Mouse (Mus musculus): Measurements from ENCODE around the gene Zfp462. TPM values are rescaled to one million over a fixed set of nuclear protein-coding genes. Genes with fewer than 3 reads are reported as not detected.

Gene Zfp462
- polyA plus RNA-seq, 1 experiment from 2014 or later = 1.1 TPM

- Histone ChIP-seq H3K36me3 (ENCODE audit: control insufficient read depth, insufficient read depth) (peaks cover 21% of the 10 kb centered on the region), H3K4me1 (replicated peaks; ENCODE audit: control insufficient read depth, insufficient read depth, low read length) (no peaks in the 10 kb centered on the region), H3K9me3 (ENCODE audit: control insufficient read depth) (no peaks in the 10 kb centered on the region), H3K27me3 (replicated peaks; ENCODE audit: control insufficient read depth, insufficient read depth, low read length) (no peaks in the 10 kb centered on the region), H3K9ac (ENCODE audit: low read depth, low read length) (no peak overlapping the region), H3K27ac (ENCODE audit: low read depth, low read length) (no peak overlapping the region), H3K4me3 (ENCODE audit: low read depth, low read length) (no peak overlapping the region), H3K4me2 (replicated peaks; ENCODE audit: low read depth) (no peak overlapping the region)
- TF ChIP-seq CTCF (IDR thresholded peaks at IDR 0.05; ENCODE audit: low read depth) = no peak
- peak; percentile 28; the same call in 1 of the 2 replicates for ATAC-seq
- WGBS = 73% methylated on average over 10 of the region's 10 CpGs
Observed at GRCm38 (mm10) chr4:55026109-55026646, 81.3 kb downstream of the Zfp462 start.

GRCm38 (mm10) chr4:55030401-55030800 lies 85.6 kb downstream of the Zfp462 start:
- no peak overlapping the region for H3K4me2 ChIP-seq (replicated peaks; ENCODE audit: low read depth)
- 0 out of 2 replicates have a peak, but pooled peaks cover 8% of the 10 kb centered on the region for H3K36me3 ChIP-seq (ENCODE audit: control insufficient read depth, insufficient read depth)
- H3K4me3 ChIP-seq (ENCODE audit: low read depth, low read length) = no peak overlapping the region
- ATAC-seq = no peak
- H3K9ac ChIP-seq (ENCODE audit: low read depth, low read length) = no peak overlapping the region
- no peak for TF ChIP-seq CTCF (IDR thresholded peaks at IDR 0.05; ENCODE audit: low read depth)
- H3K27me3 ChIP-seq (replicated peaks; ENCODE audit: control insufficient read depth, insufficient read depth, low read length) = no peaks in the 10 kb centered on the region
- H3K4me1 ChIP-seq (replicated peaks; ENCODE audit: control insufficient read depth, insufficient read depth, low read length) = no peaks in the 10 kb centered on the region
- H3K27ac ChIP-seq (ENCODE audit: low read depth, low read length) = no peak overlapping the region
- H3K9me3 ChIP-seq (ENCODE audit: control insufficient read depth) = no peaks in the 10 kb centered on the region
- WGBS = 82% methylated on average over 5 of the region's 5 CpGs

GRCm38 (mm10) chr4:55032317-55032930 lies 87.6 kb downstream of the Zfp462 start:
- H3K27me3 ChIP-seq (replicated peaks; ENCODE audit: control insufficient read depth, insufficient read depth, low read length) = no peaks in the 10 kb centered on the region
- no peak for TF ChIP-seq CTCF (IDR thresholded peaks at IDR 0.05; ENCODE audit: low read depth)
- no peak overlapping the region for H3K4me2 ChIP-seq (replicated peaks; ENCODE audit: low read depth)
- H3K9me3 ChIP-seq (ENCODE audit: control insufficient read depth) = no peaks in the 10 kb centered on the region
- no peak overlapping the region for H3K9ac ChIP-seq (ENCODE audit: low read depth, low read length)
- ATAC-seq = no peak
- H3K4me1 ChIP-seq (replicated peaks; ENCODE audit: control insufficient read depth, insufficient read depth, low read length) = no peaks in the 10 kb centered on the region
- peaks cover 8% of the 10 kb centered on the region; the same call in 1 of the 2 replicates for H3K36me3 ChIP-seq (ENCODE audit: control insufficient read depth, insufficient read depth)
- H3K27ac ChIP-seq (ENCODE audit: low read depth, low read length) = no peak overlapping the region
- 36% methylated on average over 8 of the region's 8 CpGs for WGBS
- H3K4me3 ChIP-seq (ENCODE audit: low read depth, low read length) = no peak overlapping the region

- Histone ChIP-seq H3K4me3 (ENCODE audit: low read depth, low read length) (no peak overlapping the region), H3K27me3 (replicated peaks; ENCODE audit: control insufficient read depth, insufficient read depth, low read length) (no peaks in the 10 kb centered on the region), H3K4me2 (replicated peaks; ENCODE audit: low read depth) (no peak overlapping the region), H3K36me3 (ENCODE audit: control insufficient read depth, insufficient read depth) (peaks cover 8% of the 10 kb centered on the region; the same call in 1 of the 2 replicates), H3K27ac (ENCODE audit: low read depth, low read length) (no peak overlapping the region), H3K9me3 (ENCODE audit: control insufficient read depth) (no peaks in the 10 kb centered on the region), H3K4me1 (replicated peaks; ENCODE audit: control insufficient read depth, insufficient read depth, low read length) (no peaks in the 10 kb centered on the region), H3K9ac (ENCODE audit: low read depth, low read length) (no peak overlapping the region)
- 77% methylated on average over 6 of the region's 6 CpGs for WGBS
- ATAC-seq = no peak
- no peak for TF ChIP-seq CTCF (IDR thresholded peaks at IDR 0.05; ENCODE audit: low read depth)
Observed at GRCm38 (mm10) chr4:55033452-55033851, 88.6 kb downstream of the Zfp462 start.

GRCm38 (mm10) chr4:55038139-55038538 lies 93.3 kb downstream of the Zfp462 start:
- no peak overlapping the region for H3K4me2 ChIP-seq (replicated peaks; ENCODE audit: low read depth)
- H3K27me3 ChIP-seq (replicated peaks; ENCODE audit: control insufficient read depth, insufficient read depth, low read length) = no peaks in the 10 kb centered on the region
- 91% methylated on average over 6 of the region's 6 CpGs for WGBS
- H3K4me3 ChIP-seq (ENCODE audit: low read depth, low read length) = no peak overlapping the region
- no peak for TF ChIP-seq CTCF (IDR thresholded peaks at IDR 0.05; ENCODE audit: low read depth)
- H3K4me1 ChIP-seq (replicated peaks; ENCODE audit: control insufficient read depth, insufficient read depth, low read length) = no peaks in the 10 kb centered on the region
- H3K9ac ChIP-seq (ENCODE audit: low read depth, low read length) = no peak overlapping the region
- H3K36me3 ChIP-seq (ENCODE audit: control insufficient read depth, insufficient read depth) = peaks cover 8% of the 10 kb centered on the region; the same call in 1 of the 2 replicates
- ATAC-seq = no peak
- H3K27ac ChIP-seq (ENCODE audit: low read depth, low read length) = no peak overlapping the region
- H3K9me3 ChIP-seq (ENCODE audit: control insufficient read depth) = no peaks in the 10 kb centered on the region

GRCm38 (mm10) chr4:55040258-55040964 lies 95.6 kb downstream of the Zfp462 start:
- H3K9ac ChIP-seq (ENCODE audit: low read depth, low read length) = no peak overlapping the region
- H3K4me2 ChIP-seq (replicated peaks; ENCODE audit: low read depth) = no peak overlapping the region
- no peak for ATAC-seq
- no peak overlapping the region for H3K4me3 ChIP-seq (ENCODE audit: low read depth, low read length)
- H3K27ac ChIP-seq (ENCODE audit: low read depth, low read length) = no peak overlapping the region
- H3K36me3 ChIP-seq (ENCODE audit: control insufficient read depth, insufficient read depth) = no peaks in the 10 kb centered on the region; the same call in 1 of the 2 replicates
- no peaks in the 10 kb centered on the region for H3K4me1 ChIP-seq (replicated peaks; ENCODE audit: control insufficient read depth, insufficient read depth, low read length)
- no peak for TF ChIP-seq CTCF (IDR thresholded peaks at IDR 0.05; ENCODE audit: low read depth)
- H3K9me3 ChIP-seq (ENCODE audit: control insufficient read depth) = no peaks in the 10 kb centered on the region
- 82% methylated on average over 8 of the region's 8 CpGs for whole genome bisulfite sequencing
- H3K27me3 ChIP-seq (replicated peaks; ENCODE audit: control insufficient read depth, insufficient read depth, low read length) = no peaks in the 10 kb centered on the region

All from intestine, postnatal 0 days (tissue).